Mouse (Mus musculus): ENCODE results near the gene Gale.

Gale gene

DNA sequence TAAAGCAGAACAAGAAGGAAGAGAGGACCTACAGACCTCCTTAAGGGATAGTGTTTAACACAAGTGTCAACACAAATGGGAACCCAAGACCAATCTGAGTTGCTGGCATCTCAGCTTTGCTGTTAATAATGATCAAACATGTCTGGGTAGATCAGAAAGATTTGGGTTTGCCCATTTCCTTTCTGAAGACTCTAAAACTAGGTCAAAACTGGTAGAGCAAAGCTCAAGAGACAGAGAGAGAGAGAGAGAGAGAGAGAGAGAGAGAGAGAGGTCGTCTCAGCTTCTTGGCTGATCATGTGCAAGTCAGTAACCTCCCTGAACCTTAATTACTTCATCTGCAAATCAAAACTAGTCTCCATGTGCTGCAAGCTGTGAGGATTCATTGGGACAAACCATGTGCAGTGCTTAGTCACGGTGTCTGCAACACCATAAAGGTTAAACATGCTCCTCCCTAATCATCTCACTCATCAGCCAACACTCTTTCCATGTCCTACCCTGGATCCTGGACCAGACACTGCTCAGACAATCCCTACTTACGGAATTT is 52.6 kb downstream of the Gale start:
- DNase-seq (ENCODE audit: low read depth): no peak

Data from 416B (cell line).